In the genomic region with DNA sequence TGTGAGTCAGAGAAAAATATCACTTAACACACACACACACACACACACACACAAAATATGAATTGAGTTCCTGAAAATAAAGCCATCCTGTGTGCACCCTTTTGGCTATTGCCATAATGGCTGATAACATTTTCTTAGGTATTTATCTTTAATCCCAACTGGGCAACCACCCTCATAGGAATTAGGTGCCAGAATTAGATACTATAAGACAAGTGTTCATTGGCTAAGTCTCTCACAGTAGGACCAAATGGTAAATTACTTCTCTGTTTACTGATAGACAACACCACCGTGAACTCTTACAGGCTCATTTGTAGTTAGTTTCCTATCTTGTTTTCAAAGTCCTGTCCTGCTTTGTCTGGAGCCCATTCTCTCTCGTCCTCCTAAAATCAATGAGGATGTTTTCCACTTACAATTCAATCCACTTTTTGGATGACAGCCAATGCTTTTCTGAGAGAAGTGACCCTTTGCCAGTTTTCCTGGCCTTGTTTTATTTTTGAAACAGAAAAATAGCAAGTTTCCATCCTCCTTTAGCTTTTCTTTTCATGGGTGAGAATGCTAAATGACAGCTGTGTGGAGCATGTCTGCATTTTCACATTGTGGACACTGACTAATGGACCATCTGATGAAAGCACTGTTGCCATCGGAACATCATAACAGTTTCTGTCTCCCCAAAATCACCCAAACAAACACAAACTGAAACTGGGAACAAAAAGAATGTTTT, we compare ENCODE assay signal across 25 mouse cellular contexts.
DNase-seq lines count a peak whose midpoint lies in the region; ATAC-seq and TF ChIP-seq lines count a peak whose summit lies in the region.
"Had no signal": no experiment of that assay in that cellular context is flagged by ENCODE, and none has a peak within 500 bp of the region (broad histone marks: within the 10 kb centered on the region; RNA-seq: fewer than 3 reads in every experiment).

No protein-coding gene starts in this region.

- H3K9ac ChIP-seq in hindbrain, postnatal 0 days (replicated peaks; ENCODE audit: low read length), result no peak overlapping the region
- no peak overlapping the region for H3K9ac ChIP-seq in lung, embryonic 16.5 days (ENCODE audit: low read length)
- H3K9ac ChIP-seq: hindbrain, embryonic 15.5 days; intestine, embryonic 15.5 days; neural tube, embryonic 15.5 days had no signal

- H3K4me3 ChIP-seq in hindbrain, postnatal 0 days (ENCODE audit: low read length), result no peak overlapping the region
- no peak overlapping the region for H3K4me3 ChIP-seq in hindbrain, embryonic 10.5 days
- no peak overlapping the region for H3K4me3 ChIP-seq in lung, embryonic 16.5 days (ENCODE audit: low read length)
- H3K4me3 ChIP-seq: hindbrain, embryonic 15.5 days; intestine, embryonic 15.5 days; layer of hippocampus, adult 2 months; limb, embryonic 10.5 days; megakaryocyte, embryonic 14.5 days; neural tube, embryonic 15.5 days had no signal

- H3K4me1 ChIP-seq in hindbrain, postnatal 0 days (ENCODE audit: insufficient read depth, low read length), result no peaks in the 10 kb centered on the region
- H3K4me1 ChIP-seq in hindbrain, embryonic 10.5 days (replicated peaks), result no peaks in the 10 kb centered on the region
- H3K4me1 ChIP-seq in lung, embryonic 16.5 days (replicated peaks; ENCODE audit: control insufficient read depth, insufficient read depth, low read length), result peaks cover 6% of the 10 kb centered on the region
- H3K4me1 ChIP-seq: hindbrain, embryonic 15.5 days; intestine, embryonic 15.5 days; limb, embryonic 10.5 days; megakaryocyte, embryonic 14.5 days; neural tube, embryonic 15.5 days had no signal

- H3K27ac ChIP-seq in hindbrain, postnatal 0 days, result no peak overlapping the region
- no peak overlapping the region for H3K27ac ChIP-seq in hindbrain, embryonic 10.5 days
- H3K27ac ChIP-seq in lung, embryonic 16.5 days (ENCODE audit: low read length), result no peak overlapping the region
- H3K27ac ChIP-seq: hindbrain, embryonic 15.5 days; intestine, embryonic 15.5 days; layer of hippocampus, adult 2 months; limb, embryonic 10.5 days; neural tube, embryonic 15.5 days had no signal

- H3K9me3 ChIP-seq in hindbrain, postnatal 0 days (ENCODE audit: low read length), result no peaks in the 10 kb centered on the region
- no peaks in the 10 kb centered on the region for H3K9me3 ChIP-seq in hindbrain, embryonic 10.5 days
- no peaks in the 10 kb centered on the region for H3K9me3 ChIP-seq in lung, embryonic 16.5 days (ENCODE audit: control insufficient read depth, low read length)
- H3K9me3 ChIP-seq: G1E; hindbrain, embryonic 15.5 days; intestine, embryonic 15.5 days; limb, embryonic 10.5 days; megakaryocyte, embryonic 14.5 days; neural tube, embryonic 15.5 days had no signal

- ATAC-seq in hindbrain, postnatal 0 days, result no peak
- peak; percentile 68; the same call in 1 of the 2 replicates for ATAC-seq in lung, embryonic 16.5 days (ENCODE audit: low read depth)
- no peak for ATAC-seq in CD4-positive, CD25-positive, alpha-beta regulatory T cell, adult 4 months
- ATAC-seq: forebrain, embryonic 16.5 days; intestine, embryonic 15.5 days had no signal

- no peaks in the 10 kb centered on the region for H3K36me3 ChIP-seq in hindbrain, postnatal 0 days (ENCODE audit: insufficient read depth, low read length)
- H3K36me3 ChIP-seq in hindbrain, embryonic 10.5 days, result no peaks in the 10 kb centered on the region
- H3K36me3 ChIP-seq in lung, embryonic 16.5 days (ENCODE audit: control insufficient read depth, insufficient read depth, low read length), result no peaks in the 10 kb centered on the region
- H3K36me3 ChIP-seq: G1E; hindbrain, embryonic 15.5 days; intestine, embryonic 15.5 days; limb, embryonic 10.5 days; neural tube, embryonic 15.5 days had no signal

- TF ChIP-seq CTCF in hindbrain, postnatal 0 days (IDR thresholded peaks at IDR 0.05; ENCODE audit: low read depth), result no peak

- WGBS in hindbrain, postnatal 0 days, result 40% methylated on average over 3 of the region's 3 CpGs
- 73% methylated on average over 3 of the region's 3 CpGs for WGBS in hindbrain, embryonic 10.5 days
- WGBS in lung, embryonic 16.5 days, result 35% methylated on average over 3 of the region's 3 CpGs

- H3K27me3 ChIP-seq in hindbrain, postnatal 0 days (ENCODE audit: insufficient read depth, low read length), result no peaks in the 10 kb centered on the region
- no peaks in the 10 kb centered on the region for H3K27me3 ChIP-seq in hindbrain, embryonic 10.5 days (ENCODE audit: insufficient read depth, poor library complexity, severe bottlenecking)
- no peaks in the 10 kb centered on the region for H3K27me3 ChIP-seq in lung, embryonic 16.5 days (ENCODE audit: control insufficient read depth, insufficient read depth, low read depth, low read length)
- H3K27me3 ChIP-seq: CH12.LX; hindbrain, embryonic 15.5 days; intestine, embryonic 15.5 days; megakaryocyte, embryonic 14.5 days; neural tube, embryonic 15.5 days had no signal

- peak; percentile 29 for DNase-seq in hindbrain, postnatal 0 days (ENCODE audit: low spot score)
- no peak for DNase-seq in hindbrain, embryonic 10.5 days (ENCODE audit: low spot score)
- no peak for DNase-seq in lung, adult 18-20 months
- peak; percentile 45 for DNase-seq in adipocyte (ENCODE audit: low spot score)
- peak; percentile 4 for DNase-seq in lung, postnatal 36 days
- DNase-seq: adrenal gland, adult 8-10 months; cerebellum, adult 8-10 months; gastrocnemius, postnatal 36 days; heart, postnatal 4 days; kidney, adult 9 months; kidney, postnatal 14 days; right cerebral cortex, adult 18-20 months; right cerebral cortex, postnatal 4 days; thymus, postnatal 14 days had no signal

- no peak overlapping the region for H3K4me2 ChIP-seq in hindbrain, postnatal 0 days (ENCODE audit: low read depth, low read length)
- no peak overlapping the region for H3K4me2 ChIP-seq in lung, embryonic 16.5 days (ENCODE audit: low read depth, low read length)
- H3K4me2 ChIP-seq: hindbrain, embryonic 15.5 days; intestine, embryonic 15.5 days; neural tube, embryonic 15.5 days had no signal

Comparison
In these comparisons a context has a peak if more than half of its experiments do, and no peak if none do; other contexts are left out.
1. DNase-seq: peak in hindbrain, postnatal 0 days (single experiment), adipocyte (single experiment) and lung, postnatal 36 days (single experiment); none in hindbrain, embryonic 10.5 days (single experiment) and lung, adult 18-20 months (0 of 2).